Mouse (Mus musculus): Measurements from ENCODE around the gene Rnf19b.
A peak's percentile ranks its signal among the peaks of the same experiment; 100 is the strongest.

Rnf19b gene

DNA sequence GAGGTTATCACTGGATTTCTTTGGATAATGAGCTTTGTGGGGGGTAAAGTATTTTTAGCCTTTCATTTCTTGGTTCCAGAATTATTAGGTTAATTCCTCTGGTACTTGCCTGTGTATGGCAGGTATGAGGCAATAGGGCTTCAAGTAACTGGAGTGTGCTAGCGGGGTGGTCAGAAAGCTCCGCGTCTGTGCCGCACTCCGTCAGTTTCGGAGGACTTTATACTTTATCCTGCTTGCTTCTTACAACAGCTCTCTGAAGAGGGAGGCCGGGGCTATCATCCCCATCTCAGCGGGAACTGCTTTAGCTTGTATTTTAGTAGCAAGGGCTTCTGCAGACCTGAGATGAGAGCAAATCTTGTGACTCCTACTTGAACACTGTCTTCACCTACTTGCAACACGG lies 21.1 kb downstream of the Rnf19b start:
- DNase-seq (ENCODE audit: low spot score), result no peak

DNA sequence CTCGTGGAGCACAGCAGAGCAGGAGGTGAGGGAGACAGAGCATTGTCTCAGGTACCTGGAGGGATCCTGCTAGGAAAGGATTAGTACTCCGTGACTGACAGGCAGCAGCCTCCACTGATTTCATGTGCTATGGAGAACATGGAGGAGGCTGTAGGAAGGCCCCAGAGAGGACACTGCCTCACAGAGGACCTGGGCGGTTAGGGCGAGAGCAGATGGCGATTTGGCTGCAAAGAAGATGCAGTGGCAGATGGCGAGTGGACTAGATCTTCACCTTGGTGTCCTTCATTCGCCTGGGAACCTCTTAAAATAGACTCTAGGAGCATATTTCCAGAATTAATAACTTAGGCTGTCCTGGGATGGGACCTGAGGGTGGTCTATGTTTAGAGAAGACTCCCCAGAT lies 23.0 kb downstream of the Rnf19b start:
- DNase-seq (ENCODE audit: low spot score), result no peak

DNA sequence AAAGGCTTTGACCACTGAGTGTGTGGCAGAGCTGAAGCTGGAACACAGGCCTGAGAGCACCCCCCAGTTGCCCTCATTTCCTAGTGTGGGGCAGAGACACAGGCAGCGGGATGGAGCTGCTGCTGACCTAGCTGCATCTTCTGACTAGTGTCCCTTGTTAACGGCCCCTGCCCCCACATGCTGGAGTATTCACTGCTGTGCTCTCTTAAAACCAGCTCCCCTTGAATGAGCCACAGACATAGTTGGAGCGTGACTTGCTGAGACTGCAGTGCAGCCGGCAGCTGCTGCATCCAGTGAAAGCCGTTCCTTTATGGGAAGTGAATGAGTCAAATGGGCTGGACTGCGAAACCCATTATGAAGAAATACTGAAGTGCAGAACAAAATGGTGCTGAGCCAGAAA lies 23.4 kb downstream of the Rnf19b start:
- DNase-seq (ENCODE audit: low spot score), result no peak

DNA sequence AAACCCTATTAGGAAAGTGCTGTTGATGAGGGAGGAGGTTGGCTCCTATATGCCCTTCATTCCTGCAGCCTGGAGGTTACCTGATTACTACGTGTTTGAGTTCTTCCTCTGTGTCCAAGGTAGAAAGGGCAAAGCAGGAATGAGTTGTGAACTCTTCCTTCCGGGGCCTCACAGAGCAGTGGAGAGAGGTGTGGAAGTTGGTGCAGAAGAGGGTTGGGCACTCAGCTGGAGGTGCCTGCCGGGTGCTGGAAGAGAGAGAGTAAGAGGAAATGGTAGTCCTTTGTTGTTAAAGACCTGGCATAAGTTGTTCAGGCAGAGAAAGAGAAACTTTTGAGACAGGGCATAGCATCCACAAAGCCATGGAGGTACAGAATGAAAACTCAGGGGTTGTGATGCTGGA lies 23.9 kb downstream of the Rnf19b start:
- no peak for DNase-seq (ENCODE audit: low spot score)

DNA sequence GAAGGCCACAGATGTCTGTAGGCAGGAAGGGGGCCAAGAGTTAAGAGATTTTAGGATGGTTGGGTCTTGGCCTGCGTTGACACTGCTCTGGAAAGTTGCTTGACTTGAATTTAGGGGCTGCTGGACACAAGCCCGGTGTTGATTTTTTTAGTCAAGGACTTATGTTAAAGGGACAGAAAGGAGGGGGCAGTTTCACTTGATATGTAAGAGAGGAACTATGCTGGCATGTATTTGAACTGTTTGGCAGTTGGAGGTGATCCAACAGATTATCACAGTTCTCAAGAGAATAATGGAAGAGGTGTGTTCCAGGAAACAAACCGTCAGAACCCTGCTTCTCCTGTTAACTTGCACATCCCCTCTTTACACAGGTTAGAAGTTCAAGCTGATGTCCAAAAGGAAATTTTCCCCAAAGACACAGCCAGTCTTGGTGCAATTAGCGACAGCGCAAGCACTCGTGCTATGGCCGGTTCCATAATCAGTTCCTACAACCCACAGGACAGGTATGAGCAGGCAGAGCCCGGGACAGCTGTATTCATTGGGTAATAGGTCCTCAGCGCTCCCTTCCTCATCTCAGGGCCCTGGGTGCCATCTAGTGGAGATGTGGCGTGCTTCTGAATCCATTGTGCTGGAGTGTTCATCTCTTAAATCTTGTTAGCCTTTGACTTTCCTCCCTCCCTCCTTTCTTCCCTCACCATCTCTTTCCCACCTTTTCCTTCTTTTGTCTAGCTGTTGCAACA lies 24.5 kb downstream of the Rnf19b start:
- DNase-seq (ENCODE audit: low spot score), result peak; percentile 48

DNA sequence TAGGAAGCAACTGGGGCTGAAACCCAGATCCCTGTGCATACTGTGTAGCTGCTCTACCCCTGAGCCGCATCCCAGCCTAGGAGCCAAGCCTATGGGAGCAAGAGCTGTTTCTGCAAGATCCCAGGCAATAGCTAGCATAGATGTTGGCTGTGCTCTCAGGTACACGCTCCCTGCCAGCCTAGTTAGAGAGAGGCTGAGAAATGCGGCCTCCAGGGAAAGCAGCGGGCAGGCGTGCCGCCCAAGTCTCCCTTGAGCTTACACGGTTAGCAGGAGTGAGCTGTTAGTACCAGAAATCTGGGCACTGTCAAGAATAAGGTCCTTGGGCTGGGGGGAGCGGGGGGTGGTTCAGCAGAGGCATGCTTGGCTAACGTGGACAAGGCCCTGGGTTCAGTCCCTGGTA lies 26.8 kb downstream of the Rnf19b start:
- DNase-seq (ENCODE audit: low spot score), result no peak

DNA sequence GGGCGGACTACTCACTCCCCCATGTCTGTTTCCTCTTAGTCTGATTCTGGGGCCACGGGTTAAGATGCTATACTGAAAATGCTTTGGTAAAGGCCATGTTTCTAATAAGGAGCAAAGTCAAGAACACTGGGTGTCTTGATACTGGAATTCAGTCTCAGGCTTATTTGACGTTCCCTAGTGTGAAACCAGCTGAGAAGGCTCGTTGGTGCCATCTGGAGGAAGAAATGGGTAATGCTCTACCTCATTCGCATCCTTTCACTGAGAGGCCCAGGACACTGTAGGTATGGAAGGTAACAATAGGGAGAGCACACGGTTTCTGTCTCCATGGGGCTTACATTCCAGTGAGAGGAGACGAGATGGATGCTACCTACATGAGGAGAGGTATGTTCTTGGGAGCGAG lies 28.0 kb downstream of the Rnf19b start:
- DNase-seq (ENCODE audit: low spot score), result peak; percentile 60

DNA sequence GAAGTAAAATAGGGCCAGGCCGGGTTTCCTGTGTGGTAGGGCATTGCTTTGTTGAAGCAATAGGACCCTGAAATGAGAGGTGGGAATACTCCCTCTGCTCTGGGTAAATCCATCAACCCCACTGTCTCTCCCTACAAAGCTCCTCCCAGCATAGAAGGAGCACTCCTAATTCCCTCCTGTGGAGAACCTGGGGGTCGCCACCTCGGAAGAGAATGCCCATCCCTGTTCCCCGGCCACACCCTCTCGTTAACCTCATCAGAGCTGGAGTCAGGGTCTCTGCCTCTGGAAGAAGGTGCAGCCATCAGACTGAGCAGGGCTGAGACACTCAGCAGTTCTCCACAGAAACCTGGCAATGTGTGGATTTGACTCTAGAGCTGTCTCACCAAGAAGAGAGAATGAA lies 29.8 kb downstream of the Rnf19b start:
- DNase-seq (ENCODE audit: low spot score), result no peak

DNA sequence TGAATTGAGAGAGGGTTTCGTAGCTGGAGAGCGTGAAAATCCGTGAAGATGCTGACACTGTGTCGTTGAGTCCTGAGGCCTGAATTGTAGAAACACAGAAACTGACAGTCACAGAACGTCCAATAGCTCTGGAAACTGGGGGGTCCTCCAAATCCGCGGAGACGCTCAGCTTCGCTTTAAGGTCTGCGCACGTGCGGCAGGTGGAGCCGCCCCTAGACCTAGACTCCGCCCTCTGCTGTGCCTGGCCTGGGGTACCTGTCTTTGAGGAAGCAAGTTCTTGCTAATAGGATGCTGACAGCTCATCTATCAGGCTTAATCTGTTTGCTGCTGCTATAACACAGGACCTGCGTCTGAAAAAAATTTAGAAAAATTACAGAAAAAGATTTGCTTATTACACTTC lies 37.2 kb downstream of the Rnf19b start:
- no peak for DNase-seq (ENCODE audit: low spot score)

DNA sequence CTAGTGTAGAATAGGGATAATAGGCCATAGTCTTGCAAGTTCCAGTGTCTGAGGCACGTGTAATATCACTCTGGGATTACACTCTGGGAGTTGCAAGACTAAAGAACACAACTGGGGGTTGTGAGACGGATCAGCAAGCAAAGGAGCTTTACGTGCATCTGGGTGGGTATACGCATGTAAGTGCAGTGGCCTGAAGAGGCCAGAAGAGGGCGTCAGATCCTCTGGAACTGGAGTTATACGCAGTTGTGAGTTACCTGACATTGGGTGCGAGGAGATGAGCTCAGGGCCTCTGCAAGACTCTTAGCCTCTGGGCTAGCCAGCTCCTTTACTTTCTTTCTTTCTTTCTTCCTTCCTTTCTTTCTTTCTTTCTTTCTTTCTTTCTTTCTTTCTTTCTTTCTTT lies 38.9 kb downstream of the Rnf19b start:
- DNase-seq (ENCODE audit: low spot score), result no peak

DNA sequence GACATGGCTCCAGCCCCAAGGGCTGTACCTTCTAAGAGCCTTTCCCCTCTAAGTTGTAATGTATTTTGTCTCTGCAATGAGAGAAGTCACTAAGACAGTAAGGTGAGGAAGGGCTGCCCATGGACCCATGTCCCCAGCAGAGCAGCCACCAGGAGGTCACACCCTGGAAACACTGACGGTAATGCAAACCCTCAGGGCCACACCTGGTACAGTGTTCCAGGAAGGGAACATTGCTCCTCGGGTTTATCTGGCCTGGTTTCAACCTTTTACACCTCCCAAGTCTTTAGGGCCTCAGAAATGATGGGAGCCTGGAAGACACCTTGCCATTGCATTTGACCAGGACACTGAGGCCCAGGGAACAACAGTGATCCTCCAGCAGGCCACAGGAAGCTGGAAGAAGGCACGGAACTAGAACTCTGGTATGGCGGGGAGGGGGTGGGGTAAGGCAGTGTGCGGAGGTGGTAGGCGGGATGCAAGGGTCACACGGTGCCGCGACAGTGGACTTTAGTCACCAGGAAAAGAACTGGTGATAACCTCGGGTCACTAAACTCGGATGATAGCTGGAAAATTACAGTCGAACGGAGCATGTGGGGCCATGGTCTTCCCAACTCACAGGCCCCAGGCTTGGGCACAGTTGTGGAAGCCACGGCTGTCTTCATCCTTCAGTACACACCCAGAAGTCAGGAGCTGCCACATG lies 44.2 kb downstream of the Rnf19b start:
- DNase-seq (ENCODE audit: low spot score), result no peak

DNA sequence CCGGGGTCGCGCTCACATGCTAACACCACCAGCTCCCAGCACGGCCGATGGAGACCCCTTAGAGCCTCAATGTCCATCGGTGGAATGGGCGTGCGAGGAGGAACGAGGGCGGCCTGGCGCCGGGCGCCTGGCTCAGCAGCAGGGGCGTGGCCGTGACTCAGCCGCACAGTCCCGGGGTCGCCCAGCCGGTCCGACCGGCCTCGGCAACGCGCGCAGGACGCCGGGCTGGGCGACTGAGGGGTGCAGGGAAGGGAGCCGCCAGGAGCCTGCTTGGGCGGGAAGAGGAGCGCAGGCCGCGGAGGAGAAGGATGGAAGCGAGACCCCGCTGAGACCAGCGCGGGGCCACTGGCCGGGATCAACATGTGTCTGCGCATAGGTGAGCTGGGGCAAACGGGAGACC lies 47.3 kb downstream of the Rnf19b start, which contains the start of gene Tmem54:
TSS of gene Tmem54 (plus strand) at position 193 of the 400 bp plus-strand sequence.
- DNase-seq (ENCODE audit: low spot score), result no peak

DNA sequence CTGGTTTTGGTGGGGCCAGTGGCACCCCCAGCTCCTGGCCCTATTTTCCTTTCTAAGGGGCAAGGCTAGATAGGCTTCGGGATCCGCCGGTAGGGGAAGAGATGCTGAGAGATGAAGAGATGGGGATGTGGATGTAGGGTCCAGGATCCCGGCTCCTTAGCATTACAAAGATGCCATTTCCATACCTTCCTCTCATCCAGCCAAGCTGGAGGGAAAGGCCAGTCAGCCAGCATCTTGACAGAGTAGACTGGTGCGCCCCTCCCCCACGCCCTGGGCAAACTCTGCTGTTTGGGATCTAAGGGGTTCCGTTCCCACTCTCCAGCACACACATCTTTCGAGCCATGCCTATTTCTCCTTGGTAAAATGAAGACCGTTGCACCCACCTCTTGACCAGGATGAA lies 48.0 kb downstream of the Rnf19b start:
- DNase-seq (ENCODE audit: low spot score), result no peak

DNA sequence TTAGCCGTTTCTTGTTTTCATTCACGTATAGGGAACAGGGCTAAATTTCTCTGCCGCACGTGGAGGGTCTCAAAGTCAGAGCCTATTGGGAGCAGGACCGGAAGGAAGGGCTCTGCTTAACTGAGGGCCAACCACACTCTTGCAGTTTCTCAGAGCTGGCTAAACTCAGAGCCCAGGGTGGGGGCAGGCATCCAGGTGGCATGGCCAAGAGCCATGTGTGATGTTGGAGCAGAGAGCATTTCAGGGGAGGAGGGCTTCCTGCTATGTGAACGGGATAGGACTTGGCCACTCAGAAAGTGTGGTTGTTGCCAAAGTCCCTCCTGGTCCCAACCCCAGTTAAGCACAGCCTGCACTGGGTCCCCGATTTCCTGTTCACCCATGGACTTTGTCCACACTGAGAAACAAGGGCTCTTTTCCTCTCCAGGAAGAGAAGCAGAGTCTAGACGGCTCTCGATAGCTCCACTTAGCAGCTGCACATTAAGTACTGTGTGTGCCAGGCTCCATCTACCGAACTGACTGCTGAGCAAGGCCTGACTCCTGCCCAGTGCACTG lies 49.4 kb downstream of the Rnf19b start:
- no peak for DNase-seq (ENCODE audit: low spot score)

DNA sequence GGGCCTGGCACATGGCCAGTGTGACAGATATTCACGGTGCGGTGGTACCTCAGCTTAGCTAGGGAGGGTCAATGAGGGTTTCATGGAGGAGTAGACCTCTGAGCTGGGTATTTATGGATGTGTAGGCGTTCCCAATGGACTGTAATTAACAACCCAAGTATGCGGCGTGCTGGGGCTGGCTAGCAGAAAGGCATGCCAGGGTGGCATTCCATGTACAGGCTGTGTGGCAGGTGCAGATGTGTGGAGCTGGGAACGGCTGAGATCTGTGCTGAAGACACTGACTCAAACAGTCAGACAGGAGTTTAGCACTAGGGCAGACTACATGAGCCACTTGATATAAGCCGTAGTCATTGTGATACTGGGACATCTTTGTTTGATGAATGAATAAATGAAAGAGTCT lies 50.6 kb downstream of the Rnf19b start:
- DNase-seq (ENCODE audit: low spot score), result no peak

DNA sequence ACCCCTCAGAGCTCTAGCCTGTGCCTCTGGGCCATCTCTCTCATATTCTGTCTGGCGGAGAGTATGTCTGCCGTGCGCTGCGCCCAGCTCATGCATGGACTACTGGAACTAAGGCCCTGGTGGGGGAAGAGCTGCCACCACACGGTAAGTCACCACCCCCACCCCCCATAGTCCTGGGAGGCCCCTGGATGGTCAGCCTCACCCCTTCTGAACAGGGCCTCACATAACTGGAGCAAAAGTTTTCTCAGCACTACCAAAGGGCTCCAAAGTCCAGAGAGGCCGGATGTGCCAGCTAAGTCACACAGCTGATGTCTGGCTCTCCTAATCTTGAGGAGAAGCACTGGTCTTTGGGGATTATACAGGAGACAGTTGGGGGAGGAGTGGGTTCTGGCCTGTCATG lies 52.7 kb downstream of the Rnf19b start:
- no peak for DNase-seq (ENCODE audit: low spot score)

DNA sequence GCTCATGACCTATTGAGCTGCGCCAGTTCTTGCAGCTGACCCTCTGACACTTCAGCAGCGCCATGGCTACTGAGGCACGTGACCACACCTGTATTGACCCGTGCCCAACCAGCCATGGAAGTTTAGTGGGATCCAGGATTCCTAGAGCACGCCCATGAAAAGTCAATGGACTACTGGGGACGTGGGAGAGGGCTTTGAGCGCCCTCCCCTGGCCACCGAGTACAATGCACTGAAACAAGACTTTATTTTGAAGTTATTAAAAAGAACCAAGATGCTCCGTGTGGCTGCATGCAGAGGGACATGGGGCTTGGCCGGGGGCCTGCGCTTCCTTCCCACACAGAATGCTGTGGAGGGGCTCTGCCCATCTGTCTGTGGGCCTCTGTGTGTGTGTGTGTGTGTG lies 53.3 kb downstream of the Rnf19b start:
- DNase-seq (ENCODE audit: low spot score), result no peak

DNA sequence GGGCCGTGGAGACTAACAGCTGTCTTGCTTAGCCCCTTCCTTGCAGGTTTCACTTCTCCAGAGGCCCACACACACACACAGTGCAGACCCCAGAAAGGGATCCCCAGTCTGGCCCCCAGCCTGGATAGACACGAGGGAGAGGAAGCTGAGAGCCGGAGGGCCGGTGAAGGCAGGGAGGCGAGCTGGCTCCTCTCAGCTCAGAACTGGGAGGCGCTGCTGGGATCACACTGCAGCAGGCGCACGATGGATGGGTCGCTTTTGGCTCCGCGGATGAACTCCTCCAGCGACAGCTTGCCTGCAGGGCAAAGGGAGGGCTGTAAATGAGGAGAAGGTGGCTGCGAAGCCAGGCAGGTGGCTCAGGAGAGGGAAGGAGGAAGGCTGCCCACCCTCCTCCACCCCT lies 54.2 kb downstream of the Rnf19b start:
- no peak for DNase-seq (ENCODE audit: low spot score)

DNA sequence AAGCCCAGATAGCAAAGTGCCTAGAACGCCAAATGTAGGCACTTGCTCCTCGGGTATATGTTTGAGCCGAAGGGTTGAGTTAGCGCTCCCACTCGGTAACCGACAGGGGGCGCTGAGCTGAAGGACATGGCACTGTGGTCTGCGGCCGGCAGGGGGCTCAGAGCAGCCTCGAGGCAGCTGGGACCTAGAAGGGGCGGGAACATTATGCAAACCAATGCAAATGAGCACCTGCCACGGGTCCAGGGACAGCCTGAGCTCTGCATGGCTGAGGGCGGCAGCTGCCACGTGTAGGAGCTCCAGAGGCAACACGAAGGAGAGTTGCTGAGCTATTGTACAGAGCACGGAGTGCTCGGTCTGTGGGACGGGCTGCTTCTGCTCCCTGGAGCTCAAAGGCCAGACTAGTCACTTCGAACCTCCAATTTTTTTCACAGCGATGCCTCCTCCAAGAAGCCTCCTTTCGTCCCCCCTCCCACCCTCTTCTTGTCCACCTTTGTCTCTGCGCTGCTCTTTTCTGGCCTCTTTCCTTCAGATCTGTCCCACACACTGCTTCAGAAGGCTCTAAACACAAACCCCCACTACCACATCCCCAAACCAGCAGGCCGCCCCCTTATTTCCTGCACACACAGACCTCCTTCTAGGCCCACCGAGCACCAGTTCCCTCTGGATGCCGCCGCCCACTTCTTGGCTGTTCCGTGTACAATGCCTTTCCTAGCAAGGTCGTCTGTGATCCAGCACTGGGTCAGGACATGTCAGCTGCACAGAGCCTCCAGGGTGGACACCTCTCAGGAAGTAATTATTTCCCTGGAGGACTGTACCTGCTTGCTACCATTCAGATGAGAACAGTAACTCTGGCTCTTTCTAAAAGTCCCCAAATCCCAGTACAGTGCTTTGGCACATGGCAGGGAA lies 55.3 kb downstream of the Rnf19b start:
- peak; percentile 71 for DNase-seq (ENCODE audit: low spot score)

DNA sequence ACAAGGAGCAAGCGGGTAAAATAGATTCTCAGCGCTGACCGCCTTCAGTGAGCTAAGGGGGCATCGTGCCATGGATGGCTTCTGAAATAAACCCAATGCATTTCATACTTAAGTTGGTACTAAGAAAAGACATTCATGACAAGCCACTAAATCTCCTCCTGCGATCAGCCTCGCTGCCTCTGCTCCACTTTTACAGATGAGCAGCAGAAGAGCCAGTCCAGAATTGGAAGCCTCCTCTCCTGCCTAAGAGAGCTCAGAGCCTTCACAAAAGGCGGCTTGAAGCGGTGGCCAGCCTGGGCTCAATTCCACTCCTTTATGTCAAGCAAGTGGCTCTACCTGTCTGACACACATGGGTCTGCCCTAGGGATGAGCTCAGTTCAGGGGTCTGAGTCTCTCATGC lies 58.6 kb downstream of the Rnf19b start:
- DNase-seq (ENCODE audit: low spot score), result no peak

DNA sequence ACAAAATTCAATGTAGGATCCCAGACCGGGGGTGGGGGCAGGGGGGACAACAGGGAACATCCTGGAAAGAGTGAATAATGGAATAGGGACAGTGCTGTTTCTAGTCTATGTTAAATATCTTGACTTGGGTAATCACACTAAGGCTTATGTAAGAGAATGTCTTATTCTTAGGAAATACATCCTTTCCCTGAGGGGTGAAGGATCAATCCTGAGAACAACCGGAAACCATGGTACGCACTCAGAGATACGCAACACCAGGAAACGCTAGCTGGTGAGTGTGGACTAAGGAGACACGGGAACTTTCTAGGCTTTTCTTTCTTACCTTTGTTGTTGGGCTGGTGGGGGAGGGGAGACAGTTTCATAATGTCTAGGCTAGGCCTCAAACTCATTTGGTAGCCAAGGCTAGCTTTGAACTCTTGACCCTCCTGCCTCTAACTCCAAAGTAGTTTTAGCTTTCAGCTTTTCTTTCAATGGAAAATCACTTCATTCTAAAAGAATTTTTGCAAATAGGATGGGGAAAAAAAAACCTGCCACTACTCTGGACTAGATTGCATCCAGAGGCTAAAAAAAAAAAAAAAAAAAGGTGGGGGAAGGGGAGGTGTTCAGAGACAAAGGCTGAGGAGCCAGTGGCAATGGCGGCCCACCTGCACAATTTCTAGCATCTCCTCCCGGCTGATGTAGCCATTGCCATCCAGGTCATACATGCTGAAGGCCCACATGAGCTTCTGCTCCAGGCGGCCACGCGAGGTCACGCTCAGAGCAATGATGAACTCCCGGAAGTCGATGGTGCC lies 59.8 kb downstream of the Rnf19b start:
- DNase-seq (ENCODE audit: low spot score), result no peak

DNA sequence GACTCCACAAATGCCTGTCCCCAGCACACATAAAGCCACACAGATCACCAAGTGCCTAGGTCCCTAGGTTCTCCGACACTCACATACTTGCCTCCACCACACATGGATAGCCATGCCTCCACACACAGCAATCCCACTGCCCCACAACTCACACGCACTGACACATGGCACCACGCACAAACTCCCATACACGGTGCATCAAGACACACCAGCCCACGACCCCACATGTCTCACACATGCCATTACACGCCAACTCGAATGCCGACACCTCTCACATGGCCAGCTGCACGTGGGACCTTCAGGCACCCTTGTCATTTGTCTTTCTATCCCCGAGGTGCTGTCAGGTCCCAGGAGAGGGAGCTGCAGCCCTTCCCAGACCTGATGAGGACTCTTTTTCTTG lies 61.6 kb downstream of the Rnf19b start:
- no peak for DNase-seq (ENCODE audit: low spot score)
